Mouse (Mus musculus) limb, embryonic 14.5 days (tissue): ENCODE data around the gene Klhl3. TPM values are rescaled to one million over a fixed set of nuclear protein-coding genes. Genes with fewer than 3 reads are reported as not detected.

Source experiments
- ATAC-seq: fragments of 200-750 bp; cut with Nextera tagmentation; 2 replicates; pipeline ENCODE4 v1.8.0; 2017; ENCODE audit warnings: low read depth, moderate number of reproducible peaks, moderate TSS enrichment; ENCODE audit not compliant: low FRiP score
- DNase-seq: peaks from one replicate; pipeline ENCODE4 v3.0.0-alpha.2; 2015; ENCODE audit warnings: low spot score
- H3K27ac ChIP-seq: fragments of 300-500 bp; sonication (generic); replicated peaks from 2 replicates; pipeline ENCODE4 v1.5.1; 2014; ENCODE audit warnings: low read depth, mild to moderate bottlenecking, low read length, moderate library complexity, mixed read lengths
- H3K27me3 ChIP-seq: fragments of 300-500 bp; sonication (generic); 2 replicates; pipeline ENCODE4 v1.6.1; 2014; ENCODE audit warnings: low read length, mixed read lengths; ENCODE audit not compliant: control insufficient read depth, insufficient read depth
- H3K36me3 ChIP-seq: fragments of 300-500 bp; sonication (generic); 2 replicates; pipeline ENCODE4 v1.6.1; 2014; ENCODE audit warnings: mild to moderate bottlenecking, low read length, moderate library complexity, mixed read lengths; ENCODE audit not compliant: control insufficient read depth, insufficient read depth
- H3K4me1 ChIP-seq: fragments of 300-500 bp; sonication (generic); 2 replicates; pipeline ENCODE4 v1.6.1; 2014; ENCODE audit warnings: antibody characterized with exemption, low read length, mixed read lengths; ENCODE audit not compliant: control insufficient read depth, insufficient read depth
- H3K4me2 ChIP-seq: fragments of 300-500 bp; sonication (generic); replicated peaks from 2 replicates; pipeline ENCODE4 v1.6.1; 2014; ENCODE audit warnings: low read depth, mild to moderate bottlenecking, low read length, moderate library complexity; ENCODE audit not compliant: severe bottlenecking
- H3K4me3 ChIP-seq: fragments of 300-500 bp; sonication (generic); replicated peaks from 2 replicates; pipeline ENCODE4 v1.5.1; 2014; ENCODE audit warnings: low read length
- H3K9ac ChIP-seq: fragments of 300-500 bp; sonication (generic); 2 replicates; pipeline ENCODE4 v1.6.1; 2014; ENCODE audit warnings: mild to moderate bottlenecking, low read depth, low read length, moderate library complexity; ENCODE audit not compliant: severe bottlenecking
- H3K9me3 ChIP-seq: fragments of 300-500 bp; sonication (generic); 2 replicates; pipeline ENCODE4 v1.6.1; 2016; ENCODE audit warnings: low read length; ENCODE audit not compliant: control insufficient read depth
- POLR2A ChIP-seq: fragments of 200-500 bp; IDR thresholded peaks from 2 replicates; pipeline ENCODE4 v1.8.0; 2012; ENCODE audit warnings: inconsistent platforms, mild to moderate bottlenecking, moderate library complexity, borderline replicate concordance; ENCODE audit not compliant: insufficient read depth, insufficient read length; ENCODE audit errors: extremely low read depth
- WGBS: fragments of 180-500 bp; shearing (Covaris S2); extraction: QIAGEN DNeasy Blood & Tissue Kit; methylation state at CpG from one replicate; pipeline ENCODE4 v1.1.7; 2014; 5-methylcytosine and 5-hydroxymethylcytosine counted together
- polyA plus RNA-seq, 2 experiments: library from polyadenylated mRNA; depleted of rRNA in 1 of 2; stranded (reverse) in 1 of 2; unstranded in 1 of 2; fragments of >200 nt; fragmentation: Nextera tagmentation in 1 of 2; extraction: Ambion mirVana in 1 of 2; gene quantifications; 2 replicates each; pipeline versions ENCODE4 v1.2.1 to v1.2.3; 2012 to 2014

The Klhl3 gene
- polyA plus RNA-seq, 2 experiments = 3.0 to 3.7 TPM

DNA sequence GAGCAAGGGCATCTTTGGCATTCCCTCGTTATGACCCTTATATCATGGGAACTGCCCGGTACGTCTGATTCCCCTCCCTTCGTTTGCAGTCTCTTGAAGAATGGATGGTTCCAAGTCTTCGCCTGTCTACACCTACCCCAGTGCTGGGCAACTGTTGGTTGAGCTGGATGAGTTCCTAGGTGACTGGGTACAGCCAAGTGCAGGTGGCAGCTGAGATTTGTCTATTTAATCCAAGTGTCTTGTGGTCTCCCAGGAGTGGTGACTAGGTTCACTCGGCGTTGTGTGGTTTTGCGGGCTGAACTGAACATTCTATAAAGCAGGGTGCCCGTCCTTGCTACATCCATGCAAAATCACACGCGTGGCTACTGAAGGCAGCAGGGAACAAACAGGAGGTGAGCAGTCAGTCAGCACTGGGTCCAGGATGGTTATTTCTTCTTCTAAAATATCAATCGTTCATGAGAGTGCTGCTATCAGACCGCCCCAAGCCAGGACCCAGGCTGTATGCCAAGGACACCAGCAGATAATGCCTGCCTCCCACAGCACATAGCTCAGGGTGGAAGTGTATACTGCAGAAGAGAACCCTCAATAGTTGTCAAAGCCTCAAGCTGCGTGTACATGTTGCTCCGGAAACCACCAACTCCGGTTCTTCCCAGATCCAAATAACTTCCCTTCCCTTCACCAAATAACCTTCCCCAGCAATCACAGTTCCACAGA is 87.5 kb downstream of the Klhl3 start:
- no peak overlapping the region for H3K27ac ChIP-seq
- no peaks in the 10 kb centered on the region for H3K36me3 ChIP-seq
- H3K4me1 ChIP-seq = no peaks in the 10 kb centered on the region
- no peak overlapping the region for H3K4me2 ChIP-seq
- DNase-seq = no peak
- TF ChIP-seq POLR2A = no peak
- H3K27me3 ChIP-seq = no peaks in the 10 kb centered on the region
- ATAC-seq = no peak
- H3K9me3 ChIP-seq = no peaks in the 10 kb centered on the region
- H3K4me3 ChIP-seq = no peak overlapping the region
- H3K9ac ChIP-seq = no peak overlapping the region
- 87% methylated on average over 16 of the region's 16 CpGs for WGBS

DNA sequence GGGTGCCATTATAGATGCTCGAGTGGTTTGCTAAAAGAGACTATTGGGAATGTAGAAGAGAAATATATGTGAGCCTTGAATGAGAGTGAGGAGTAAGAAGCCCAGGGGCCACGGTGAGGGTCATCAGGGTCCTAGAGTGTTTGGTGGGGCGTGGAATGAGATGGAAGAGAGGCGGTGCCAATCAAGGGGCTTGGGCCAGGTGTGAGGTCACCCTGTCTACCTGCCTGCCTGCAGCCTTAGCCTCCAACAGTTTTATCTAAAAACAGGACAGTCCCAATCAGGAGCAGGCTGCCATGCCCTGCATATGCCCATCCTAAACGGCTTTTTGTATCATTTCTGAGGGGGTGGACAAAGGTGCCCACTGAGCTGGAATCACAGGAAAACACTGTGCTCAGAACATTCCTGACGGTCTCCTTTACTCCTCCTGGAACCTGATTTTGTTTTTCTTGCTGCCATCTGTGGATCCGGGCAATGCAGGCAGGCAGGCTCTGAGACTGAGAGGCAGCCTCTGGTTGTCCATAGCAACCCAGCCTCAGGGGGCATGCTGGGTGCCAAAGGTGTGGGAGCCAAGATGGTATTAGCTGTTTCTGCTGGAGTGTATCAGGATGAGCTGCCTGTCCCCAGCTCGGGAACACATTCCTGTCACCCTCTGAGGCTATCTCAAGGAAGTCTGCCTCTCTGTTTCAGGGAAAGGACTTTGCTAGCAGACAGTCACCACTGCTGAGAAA is 89.5 kb downstream of the Klhl3 start:
- Histone ChIP-seq H3K4me3 (no peak overlapping the region), H3K9ac (no peak overlapping the region), H3K27me3 (no peaks in the 10 kb centered on the region), H3K27ac (no peak overlapping the region), H3K4me1 (no peaks in the 10 kb centered on the region), H3K9me3 (no peaks in the 10 kb centered on the region), H3K4me2 (no peak overlapping the region), H3K36me3 (no peaks in the 10 kb centered on the region)
- WGBS = 74% methylated on average over 8 of the region's 8 CpGs
- no peak for TF ChIP-seq POLR2A
- no peak for ATAC-seq
- DNase-seq = no peak

DNA sequence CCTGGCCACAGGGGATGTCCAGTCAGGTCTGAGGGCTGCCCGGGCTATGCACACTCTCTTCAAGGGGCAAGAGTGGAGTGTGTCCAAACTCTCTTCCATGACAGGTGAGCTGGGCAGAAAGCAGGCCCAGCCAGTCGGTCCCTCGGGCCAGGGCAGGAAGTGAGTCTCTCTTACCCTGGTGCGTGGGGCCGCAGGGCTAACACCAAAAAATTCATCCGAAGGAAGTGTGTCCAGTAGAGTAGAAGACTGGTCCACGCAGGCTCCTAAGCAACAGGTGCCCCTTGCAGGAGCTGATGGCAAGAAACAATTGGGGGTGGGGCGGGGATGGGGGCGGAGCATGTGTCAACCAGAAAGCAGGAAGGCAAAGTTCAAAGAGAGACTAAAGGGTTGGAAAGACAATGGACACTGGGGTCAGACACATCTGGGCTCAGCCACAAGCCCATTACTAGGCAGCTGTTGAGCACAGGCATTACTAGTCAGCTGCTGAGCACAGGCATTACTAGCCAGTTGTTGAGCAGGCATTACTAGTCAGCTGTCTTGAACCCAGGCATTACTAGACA is 90.3 kb downstream of the Klhl3 start:
- no peaks in the 10 kb centered on the region for H3K27me3 ChIP-seq
- ATAC-seq (no peak), DNase-seq (no peak)
- no peak for TF ChIP-seq POLR2A
- no peaks in the 10 kb centered on the region for H3K4me1 ChIP-seq
- no peak overlapping the region for H3K4me2 ChIP-seq
- H3K27ac ChIP-seq = no peak overlapping the region
- no peaks in the 10 kb centered on the region for H3K9me3 ChIP-seq
- no peak overlapping the region for H3K4me3 ChIP-seq
- no peak overlapping the region for H3K9ac ChIP-seq
- H3K36me3 ChIP-seq = no peaks in the 10 kb centered on the region
- WGBS = 76% methylated on average over 9 of the region's 9 CpGs

DNA sequence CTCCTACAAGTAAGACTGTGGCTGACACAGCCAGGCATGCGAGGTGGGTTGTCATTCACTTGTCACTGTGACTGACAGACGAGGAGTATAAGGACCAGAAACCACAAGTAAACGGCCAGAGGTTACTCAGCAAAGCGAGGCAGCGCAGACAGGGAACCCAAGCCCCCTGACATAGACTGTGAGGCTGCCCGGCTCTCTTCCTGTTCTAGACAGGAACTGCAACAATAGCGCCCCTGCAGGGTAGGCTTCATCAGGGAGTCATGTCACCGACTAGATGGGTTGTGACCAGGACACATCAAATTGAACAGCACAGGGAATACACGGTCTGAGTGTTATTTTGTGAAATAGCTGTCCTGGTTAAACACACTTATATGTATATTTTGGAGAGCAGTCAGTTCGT is 93.0 kb downstream of the Klhl3 start:
- Histone ChIP-seq H3K4me1 (no peaks in the 10 kb centered on the region), H3K9me3 (no peaks in the 10 kb centered on the region), H3K4me2 (no peak overlapping the region), H3K27ac (no peak overlapping the region), H3K27me3 (no peaks in the 10 kb centered on the region), H3K4me3 (no peak overlapping the region), H3K9ac (no peak overlapping the region), H3K36me3 (peaks cover 8% of the 10 kb centered on the region; the same call in 1 of the 2 replicates)
- WGBS = 76% methylated on average over 10 of the region's 10 CpGs
- no peak for TF ChIP-seq POLR2A
- no peak for ATAC-seq
- no peak for DNase-seq

- Histone ChIP-seq H3K27me3 (no peaks in the 10 kb centered on the region), H3K4me3 (no peak overlapping the region), H3K4me2 (no peak overlapping the region), H3K9ac (no peak overlapping the region), H3K9me3 (no peaks in the 10 kb centered on the region), H3K4me1 (no peaks in the 10 kb centered on the region), H3K27ac (no peak overlapping the region), H3K36me3 (peaks cover 8% of the 10 kb centered on the region; the same call in 1 of the 2 replicates)
- ATAC-seq = no peak
- WGBS = 73% methylated on average over 6 of the region's 6 CpGs
- no peak for DNase-seq
- TF ChIP-seq POLR2A = no peak
These were observed 96.1 kb downstream of the Klhl3 start for GRCm38 (mm10) chr13:58017298-58017697.
